Mouse (Mus musculus) C2C12 (cell line): ENCODE measurements around the gene Heatr1. TPM values are rescaled to one million over a fixed set of nuclear protein-coding genes. Genes with fewer than 3 reads are reported as not detected.
"Not testable (repeated sequence)": the region's sequence is repeated elsewhere in the genome, so short reads cannot be mapped to it uniquely, and the experiment has no call there.

Experiments
- H3K27me3 ChIP-seq: one replicate; pipeline ENCODE4 v1.6.1; 2011; ENCODE audit not compliant: control insufficient read depth, insufficient read depth, insufficient read length
- H3K36me3 ChIP-seq: one replicate; pipeline ENCODE4 v1.6.1; 2011; ENCODE audit not compliant: control insufficient read depth, insufficient read depth
- H3K4me3 ChIP-seq: one replicate; pipeline ENCODE4 v1.5.1; 2011; ENCODE audit warnings: mild to moderate bottlenecking, control low read depth; ENCODE audit not compliant: poor library complexity, insufficient read depth, severe bottlenecking
- H3K79me2 ChIP-seq: one replicate; pipeline ENCODE4 v1.6.1; 2011; ENCODE audit not compliant: control insufficient read depth, insufficient read depth
- H3K79me3 ChIP-seq: one replicate; pipeline ENCODE4 v1.6.1; 2011; ENCODE audit warnings: low read depth, control low read depth
- H3ac ChIP-seq: one replicate; pipeline ENCODE3; 2011; ENCODE audit warnings: low read depth; ENCODE audit not compliant: control insufficient read depth, insufficient read length
- CEBPB ChIP-seq: IDR thresholded peaks from one replicate; pipeline ENCODE4 v1.6.1; 2011; ENCODE audit warnings: low read depth, mild to moderate bottlenecking, control low read depth, moderate library complexity
- CTCF ChIP-seq: IDR thresholded peaks from one replicate; pipeline ENCODE4 v1.5.1; 2011; ENCODE audit not compliant: control insufficient read depth, insufficient read depth, insufficient read length
- FOSL1 ChIP-seq: IDR thresholded peaks from one replicate; pipeline ENCODE4 v1.8.0; 2011; ENCODE audit warnings: mild to moderate bottlenecking, low read length; ENCODE audit not compliant: poor library complexity, insufficient read depth, severe bottlenecking
- MAX ChIP-seq: IDR thresholded peaks from one replicate; pipeline ENCODE4 v1.6.1; 2011; ENCODE audit warnings: mild to moderate bottlenecking, control low read depth
- MYOD1 ChIP-seq: IDR thresholded peaks from one replicate; pipeline ENCODE4 v1.6.1; 2011; ENCODE audit warnings: low read depth; ENCODE audit not compliant: control insufficient read depth, insufficient read length
- MYOG ChIP-seq: IDR thresholded peaks from one replicate; pipeline ENCODE4 v1.6.1; 2011; ENCODE audit not compliant: control insufficient read depth, insufficient read length; ENCODE audit errors: extremely low read depth
- USF1 ChIP-seq: IDR thresholded peaks from one replicate; pipeline ENCODE4 v1.6.1; 2011; ENCODE audit warnings: low read depth, mild to moderate bottlenecking, control low read depth, moderate library complexity
- polyA plus RNA-seq: library from polyadenylated mRNA; unstranded; fragments of >200 nt; fragmentation: generic; extraction: Trizol; gene quantifications from one replicate; pipeline ENCODE4 v1.2.1, GENCODE M21; 2012; ENCODE audit warnings: missing spikeins

Heatr1 gene
- polyA plus RNA-seq, 1 experiment, result 27.6 TPM

GRCm38 (mm10) chr13:12461730-12462119 is 66.9 kb downstream of the Heatr1 start:
- H3K79me2 ChIP-seq, result peaks cover 23% of the 10 kb centered on the region
- H3K79me3 ChIP-seq, result peaks cover 5% of the 10 kb centered on the region
- TF ChIP-seq CEBPB, result no peak
- no peak for TF ChIP-seq MYOG
- no peak for TF ChIP-seq MYOD1
- no peak for TF ChIP-seq CTCF
- TF ChIP-seq MAX, result no peak
- peaks cover 7% of the 10 kb centered on the region for H3K36me3 ChIP-seq
- no peaks in the 10 kb centered on the region for H3K27me3 ChIP-seq
- H3K4me3 ChIP-seq, result peak overlapping the region; percentile 98
- H3ac ChIP-seq, result peak overlapping the region; percentile 55

- TF ChIP-seq CTCF, result no peak
- no peak for TF ChIP-seq MYOD1
- no peak for TF ChIP-seq CEBPB
- TF ChIP-seq MYOG, result no peak
- TF ChIP-seq FOSL1, result no peak
- TF ChIP-seq USF1, result no peak
- no peaks in the 10 kb centered on the region for H3K27me3 ChIP-seq
- no peak overlapping the region for H3ac ChIP-seq
- H3K4me3 ChIP-seq, result no peak overlapping the region
- peaks cover 6% of the 10 kb centered on the region for H3K36me3 ChIP-seq
- H3K79me2 ChIP-seq, result peaks cover 22% of the 10 kb centered on the region
- peaks cover 5% of the 10 kb centered on the region for H3K79me3 ChIP-seq
Observed at GRCm38 (mm10) chr13:12462623-12463022, 67.8 kb downstream of the Heatr1 start.

GRCm38 (mm10) chr13:12464159-12464558 is 69.3 kb downstream of the Heatr1 start:
- not testable (repeated sequence) for H3K27me3 ChIP-seq, H3K79me3 ChIP-seq, H3ac ChIP-seq, H3K36me3 ChIP-seq, H3K4me3 ChIP-seq
- peaks cover 11% of the 10 kb centered on the region for H3K79me2 ChIP-seq

GRCm38 (mm10) chr13:12464844-12465243 is 70.0 kb downstream of the Heatr1 start, which contains the start of gene Lgals8:
Gene Lgals8 (minus strand): TSS chr13:12464944.
- H3K79me3 ChIP-seq, result peaks cover under 1% of the 10 kb centered on the region
- no peaks in the 10 kb centered on the region for H3K27me3 ChIP-seq
- no peaks in the 10 kb centered on the region for H3K36me3 ChIP-seq
- H3ac ChIP-seq, result no peak within 1 kb of the TSS
- TF ChIP-seq CEBPB, result no peak
- TF ChIP-seq MYOD1, result no peak
- TF ChIP-seq CTCF, result no peak
- no peak for TF ChIP-seq MYOG
- no peak for TF ChIP-seq FOSL1
- TF ChIP-seq MAX, result no peak
- TF ChIP-seq USF1, result no peak
- H3K79me2 ChIP-seq, result peaks cover 4% of the 10 kb centered on the region
- H3K4me3 ChIP-seq, result no peak within 1 kb of the TSS

GRCm38 (mm10) chr13:12468488-12468887 is 73.7 kb downstream of the Heatr1 start:
- Histone ChIP-seq H3K27me3 (no peaks in the 10 kb centered on the region), H3ac (no peak overlapping the region), H3K79me3 (no peaks in the 10 kb centered on the region), H3K36me3 (no peaks in the 10 kb centered on the region), H3K4me3 (no peak overlapping the region), H3K79me2 (no peaks in the 10 kb centered on the region)
- TF ChIP-seq CEBPB (no peak), CTCF (no peak)

GRCm38 (mm10) chr13:12473724-12474378 is 79.0 kb downstream of the Heatr1 start:
- no peak overlapping the region for H3K4me3 ChIP-seq
- TF ChIP-seq FOSL1, result no peak
- peak; percentile 38 for TF ChIP-seq CTCF
- no peaks in the 10 kb centered on the region for H3K36me3 ChIP-seq

GRCm38 (mm10) chr13:12475239-12475638 is 80.4 kb downstream of the Heatr1 start:
- no peak for TF ChIP-seq CEBPB
- no peak for TF ChIP-seq MYOG
- TF ChIP-seq MYOD1, result no peak
- no peak for TF ChIP-seq MAX
- TF ChIP-seq FOSL1, result no peak
- TF ChIP-seq USF1, result no peak
- no peak for TF ChIP-seq CTCF
- H3ac ChIP-seq, result no peak overlapping the region

More at GRCm38 (mm10) chr13:12473724-12474378, 79.0 kb downstream of the Heatr1 start:
- Histone ChIP-seq H3K79me3 (no peaks in the 10 kb centered on the region), H3ac (peak overlapping the region; percentile 46), H3K79me2 (no peaks in the 10 kb centered on the region), H3K27me3 (no peaks in the 10 kb centered on the region)

More at GRCm38 (mm10) chr13:12475239-12475638, 80.4 kb downstream of the Heatr1 start:
- Histone ChIP-seq H3K79me3 (no peaks in the 10 kb centered on the region), H3K36me3 (no peaks in the 10 kb centered on the region), H3K4me3 (no peak overlapping the region), H3K79me2 (no peaks in the 10 kb centered on the region), H3K27me3 (no peaks in the 10 kb centered on the region)
